Mouse (Mus musculus): Measurements from ENCODE around the gene Trp53rka.

Gene Trp53rka

DNA sequence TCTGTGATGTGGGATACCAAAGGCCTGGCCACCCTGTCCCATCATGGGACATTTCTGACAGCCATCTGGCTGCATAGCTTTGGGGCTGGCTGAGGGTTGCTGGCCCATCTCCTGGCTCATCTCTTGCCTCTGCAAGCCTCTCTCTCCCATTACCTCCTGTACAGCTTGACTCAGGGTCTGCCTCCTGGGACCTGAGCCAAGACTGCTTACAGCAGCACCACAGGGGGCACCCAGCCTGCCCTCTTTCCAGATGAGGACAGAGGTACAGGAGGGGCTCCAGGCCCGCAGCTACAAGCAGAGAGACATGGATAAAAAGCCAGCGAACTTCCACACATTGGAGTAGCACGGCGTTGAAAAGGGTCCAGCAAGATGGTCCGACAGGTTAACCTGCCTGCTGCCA, 6.7 kb downstream of the Trp53rka start:
- DNase-seq (ENCODE audit: low read depth in 2 of 2, low spot score in 2 of 2) = no peak

DNA sequence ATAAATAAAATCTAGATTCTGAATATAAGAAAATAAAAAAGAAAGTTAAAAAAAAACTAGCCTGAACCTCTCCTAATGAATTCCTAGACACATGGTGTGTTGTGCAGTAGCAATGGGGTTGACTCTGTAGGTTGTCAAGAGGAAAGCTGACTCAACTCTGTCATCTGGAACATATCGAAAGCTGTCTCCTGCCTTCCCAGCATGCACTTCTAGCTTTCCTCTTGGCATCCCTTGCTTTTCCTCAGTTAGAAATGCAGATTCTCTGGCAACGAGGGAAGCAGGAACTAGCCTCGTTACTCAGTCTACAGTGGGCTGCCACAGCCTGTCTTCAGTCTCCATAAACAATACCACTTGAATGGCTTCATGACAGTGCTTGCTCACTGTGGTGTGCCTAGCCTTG, 7.3 kb downstream of the Trp53rka start:
- DNase-seq (ENCODE audit: low read depth in 2 of 2, low spot score in 2 of 2) = no peak

DNA sequence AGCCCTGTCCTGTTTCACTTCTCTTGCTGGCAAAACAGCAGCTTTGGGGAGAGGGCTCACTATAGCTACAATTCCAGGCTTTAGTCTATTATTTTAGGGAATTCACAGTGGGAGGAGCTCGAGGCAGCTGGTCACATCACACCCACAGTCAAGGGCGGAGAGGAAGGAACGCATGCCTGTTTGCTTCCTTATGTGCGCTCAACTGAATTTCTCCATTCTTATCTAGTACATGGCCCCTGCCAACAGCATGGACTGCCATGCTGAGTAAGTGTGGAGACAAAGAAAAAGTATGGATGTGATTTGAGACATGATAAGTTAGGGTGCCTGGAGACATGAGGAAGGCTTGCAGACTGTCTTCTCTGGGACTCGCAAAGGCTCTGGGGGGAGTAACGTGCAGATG, 9.0 kb downstream of the Trp53rka start:
- DNase-seq (ENCODE audit: low read depth in 2 of 2, low spot score in 2 of 2) = no peak

DNA sequence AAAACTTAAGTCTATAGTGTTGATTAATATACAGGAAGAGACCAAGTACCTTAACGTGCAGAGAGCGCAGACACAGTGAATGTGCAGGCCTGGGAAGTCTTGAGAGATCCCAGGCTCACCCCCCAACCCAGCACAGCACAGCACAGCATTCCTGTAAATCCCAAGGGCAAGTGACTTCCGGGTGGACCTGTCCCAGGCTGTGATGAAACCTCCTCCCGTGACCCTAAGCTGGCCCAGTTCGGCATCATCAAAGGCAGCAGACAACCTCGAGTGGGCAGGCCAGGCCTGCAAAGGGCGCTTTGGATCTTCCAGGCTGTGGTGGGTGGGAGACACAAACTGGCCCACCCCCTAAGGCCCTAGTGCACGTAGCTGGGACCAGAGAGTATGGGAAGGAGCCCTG, 11.1 kb downstream of the Trp53rka start:
- DNase-seq (ENCODE audit: low read depth in 2 of 2, low spot score in 2 of 2) = no peak

DNA sequence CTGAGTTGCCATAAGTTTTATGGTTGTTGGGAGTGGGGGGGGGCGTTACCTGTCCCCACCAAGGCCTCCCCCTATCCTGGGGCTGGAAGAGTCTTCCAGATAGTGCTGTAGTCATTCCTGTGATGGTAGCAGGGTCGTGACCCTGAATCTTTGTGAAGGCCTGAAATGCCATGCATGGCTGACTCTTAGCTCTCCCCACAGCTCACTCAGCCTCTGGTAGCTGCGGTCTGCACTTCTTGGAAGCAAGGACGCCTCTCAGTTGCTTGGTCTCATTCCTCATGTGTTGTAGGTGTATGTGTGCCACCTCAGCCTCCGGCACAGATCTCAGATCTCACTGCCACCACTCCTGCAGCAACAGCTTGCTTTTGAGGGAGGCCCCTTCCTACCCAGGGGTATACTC, 17.3 kb downstream of the Trp53rka start:
- no peak for DNase-seq (ENCODE audit: low read depth in 2 of 2, low spot score in 2 of 2)

DNA sequence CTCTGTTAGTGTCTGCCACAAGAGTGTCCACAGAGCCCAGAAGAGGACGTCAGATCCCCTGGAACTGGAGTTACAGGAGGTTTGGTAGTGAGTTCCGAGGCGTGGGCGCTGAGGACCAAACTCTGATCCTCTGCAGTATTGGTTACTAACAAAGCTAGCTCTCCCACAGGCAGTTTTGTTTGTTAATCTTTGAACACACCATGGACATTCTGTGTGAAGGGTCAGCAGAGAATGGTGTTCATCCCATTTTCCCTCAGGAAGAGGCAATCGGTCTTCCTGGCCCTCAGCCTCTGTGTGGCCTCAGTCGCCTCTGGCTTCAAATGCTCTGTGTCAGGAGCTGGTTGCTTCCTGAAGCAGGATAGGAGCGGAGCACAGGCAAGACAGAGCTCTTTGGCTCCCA, 17.7 kb downstream of the Trp53rka start:
- no peak for DNase-seq (ENCODE audit: low read depth in 2 of 2, low spot score in 2 of 2)

DNA sequence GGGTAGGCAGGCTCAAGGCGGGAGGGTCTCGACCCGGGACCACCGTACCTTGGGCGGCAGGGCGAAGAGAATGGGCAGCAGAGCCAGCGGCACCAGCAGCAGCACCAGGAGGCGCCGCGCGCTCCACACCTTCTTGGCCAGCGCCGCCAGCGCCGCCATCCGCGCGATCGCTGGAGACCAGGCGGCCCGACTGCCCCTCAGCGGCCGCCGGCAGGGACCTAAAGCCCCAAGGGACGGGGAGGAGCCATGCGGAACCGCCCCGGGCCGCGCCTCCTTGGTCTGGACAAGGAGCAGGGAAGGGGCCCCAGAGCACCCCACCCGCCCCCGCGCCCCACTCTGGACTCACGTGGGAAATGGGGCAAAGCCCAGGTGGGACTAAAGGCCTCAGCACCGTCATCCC, 20.1 kb downstream of the Trp53rka start, which contains the start of gene Slc13a3:
TSS of gene Slc13a3 (minus strand) at position 228 of the 400 bp plus-strand sequence.
- DNase-seq (ENCODE audit: low read depth in 2 of 2, low spot score in 2 of 2) = no peak

DNA sequence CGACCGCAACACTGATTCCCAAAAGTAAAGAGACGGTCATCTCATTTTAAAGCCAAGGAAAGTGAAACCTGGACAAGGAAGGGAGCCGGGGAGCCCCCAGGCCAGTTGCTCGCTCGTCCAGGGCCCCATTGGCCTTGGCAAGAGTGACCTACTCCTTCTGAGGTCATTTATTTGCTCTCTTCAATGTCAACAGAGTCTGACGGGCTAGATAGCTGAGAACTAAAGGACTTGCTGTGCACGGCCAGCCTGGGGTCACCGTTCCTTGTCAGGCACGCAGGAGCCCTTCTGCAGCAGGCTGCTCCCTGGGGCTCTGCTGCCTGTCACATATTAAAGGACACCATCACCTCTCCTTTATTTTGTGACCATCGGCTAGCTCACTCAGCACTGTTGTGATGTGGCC, 21.2 kb downstream of the Trp53rka start:
- no peak for DNase-seq (ENCODE audit: low read depth in 2 of 2, low spot score in 2 of 2)

DNA sequence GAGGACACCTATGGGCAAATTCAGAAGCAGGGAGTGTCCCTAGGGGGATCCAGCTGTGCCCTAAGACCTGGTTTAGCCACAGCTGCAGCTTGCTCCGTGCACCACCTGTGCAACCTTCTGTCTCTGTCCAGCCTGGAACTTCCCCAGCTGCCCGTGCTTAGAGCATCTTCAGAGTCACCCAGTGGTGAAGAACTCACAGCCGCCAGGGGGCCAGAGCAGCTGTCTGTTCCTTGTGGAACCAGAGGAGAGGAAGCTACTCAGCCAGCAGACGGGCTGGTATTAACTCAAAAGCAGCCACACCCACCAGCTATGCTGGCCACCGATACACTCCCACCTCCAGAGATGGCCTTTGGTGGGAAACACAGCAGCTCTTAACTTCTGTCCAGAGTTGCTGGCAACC, 23.0 kb downstream of the Trp53rka start:
- DNase-seq (ENCODE audit: low read depth in 2 of 2, low spot score in 2 of 2) = peak; percentile 16

DNA sequence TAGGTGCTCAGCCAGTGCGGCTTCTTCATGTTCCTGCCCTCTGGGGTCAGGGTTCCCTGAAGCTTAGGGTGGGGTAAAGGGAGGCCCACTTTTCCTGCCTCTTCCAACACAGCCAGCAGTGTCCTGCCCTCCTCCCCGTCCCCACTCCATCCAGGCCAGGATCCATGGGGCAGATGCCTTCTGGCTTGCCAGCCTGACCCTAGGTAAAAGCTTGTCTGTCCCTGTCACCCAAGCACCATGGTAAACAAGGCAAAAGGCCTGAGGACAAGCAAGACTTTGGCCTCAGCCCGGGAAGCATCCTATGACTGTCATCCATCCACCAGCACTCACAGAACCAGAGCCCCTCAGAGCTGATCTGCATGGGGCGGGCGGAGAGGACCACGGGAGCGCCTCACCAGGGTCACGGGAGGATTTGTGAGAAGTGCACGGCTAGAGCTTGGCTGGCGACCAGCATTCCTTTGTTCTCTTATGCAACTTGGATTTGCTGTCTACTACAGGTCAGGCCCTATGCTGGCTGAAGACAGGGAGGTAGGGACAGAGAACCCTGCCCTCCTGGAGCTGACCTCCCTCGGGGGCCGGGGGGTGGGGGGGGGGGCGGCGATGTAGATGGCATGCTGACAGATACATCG, 25.2 kb downstream of the Trp53rka start:
- no peak for DNase-seq (ENCODE audit: low read depth in 2 of 2, low spot score in 2 of 2)

DNA sequence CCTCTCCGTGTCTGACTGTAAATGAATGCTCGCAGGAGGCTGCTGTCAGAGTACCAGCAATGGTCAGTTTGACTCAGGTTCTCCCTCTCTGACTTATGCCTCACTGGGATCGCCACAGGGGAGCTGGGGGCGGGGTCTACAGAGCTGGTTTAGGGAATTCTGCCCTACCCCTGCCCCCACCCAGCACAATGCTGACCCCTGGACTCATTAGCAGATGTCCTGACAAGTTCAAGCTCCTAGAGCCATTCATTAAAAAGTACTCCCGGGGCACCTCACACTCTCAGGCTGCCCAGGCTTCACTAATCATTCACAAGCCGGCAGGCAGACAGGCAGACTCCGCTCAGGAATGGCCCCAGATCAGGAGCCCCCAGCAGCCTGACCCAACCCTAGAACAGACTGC, 33.5 kb downstream of the Trp53rka start:
- DNase-seq (ENCODE audit: low read depth in 2 of 2, low spot score in 2 of 2) = no peak

DNA sequence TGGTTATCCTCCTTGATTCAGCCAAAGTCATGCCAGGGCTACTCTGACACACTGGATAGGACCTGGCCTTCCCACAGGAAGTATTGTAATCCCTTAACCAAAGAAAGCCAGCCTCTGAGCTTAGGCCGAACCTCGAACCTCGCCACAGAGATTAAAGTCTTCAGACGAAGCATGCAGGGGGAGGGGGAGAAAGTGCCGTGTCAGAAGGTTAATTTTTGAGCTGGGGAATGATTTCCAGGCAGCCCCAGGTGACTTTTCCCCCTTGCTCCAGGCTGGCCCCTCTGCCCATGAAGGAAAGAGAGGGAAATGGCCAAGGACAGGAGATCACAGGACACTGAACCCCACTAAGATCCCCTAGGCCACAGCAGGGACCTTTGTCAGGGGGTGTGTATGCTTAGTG, 34.9 kb downstream of the Trp53rka start:
- no peak for DNase-seq (ENCODE audit: low read depth in 2 of 2, low spot score in 2 of 2)

DNA sequence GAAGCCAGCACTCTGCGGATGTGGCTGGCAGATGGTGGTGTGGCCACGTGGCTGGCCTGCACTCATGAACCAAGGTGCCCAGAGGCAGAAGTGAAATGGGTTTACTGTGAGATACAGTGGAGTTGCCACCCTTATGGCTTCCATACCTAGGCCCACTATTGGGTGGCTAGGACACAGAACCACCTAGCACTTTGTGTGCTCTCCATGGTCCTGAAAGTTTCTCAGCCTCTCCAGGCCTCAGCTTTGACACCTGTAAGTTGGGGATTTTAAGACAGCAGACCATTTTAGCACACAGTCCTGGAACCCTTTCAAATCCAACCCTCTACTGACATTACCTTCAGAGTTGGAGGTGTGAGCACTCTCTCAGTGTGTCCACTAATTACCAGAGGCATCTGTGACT, 36.4 kb downstream of the Trp53rka start:
- peak in 1 of 2 experiments; percentile 25 for DNase-seq (ENCODE audit: low read depth in 2 of 2, low spot score in 2 of 2)

DNA sequence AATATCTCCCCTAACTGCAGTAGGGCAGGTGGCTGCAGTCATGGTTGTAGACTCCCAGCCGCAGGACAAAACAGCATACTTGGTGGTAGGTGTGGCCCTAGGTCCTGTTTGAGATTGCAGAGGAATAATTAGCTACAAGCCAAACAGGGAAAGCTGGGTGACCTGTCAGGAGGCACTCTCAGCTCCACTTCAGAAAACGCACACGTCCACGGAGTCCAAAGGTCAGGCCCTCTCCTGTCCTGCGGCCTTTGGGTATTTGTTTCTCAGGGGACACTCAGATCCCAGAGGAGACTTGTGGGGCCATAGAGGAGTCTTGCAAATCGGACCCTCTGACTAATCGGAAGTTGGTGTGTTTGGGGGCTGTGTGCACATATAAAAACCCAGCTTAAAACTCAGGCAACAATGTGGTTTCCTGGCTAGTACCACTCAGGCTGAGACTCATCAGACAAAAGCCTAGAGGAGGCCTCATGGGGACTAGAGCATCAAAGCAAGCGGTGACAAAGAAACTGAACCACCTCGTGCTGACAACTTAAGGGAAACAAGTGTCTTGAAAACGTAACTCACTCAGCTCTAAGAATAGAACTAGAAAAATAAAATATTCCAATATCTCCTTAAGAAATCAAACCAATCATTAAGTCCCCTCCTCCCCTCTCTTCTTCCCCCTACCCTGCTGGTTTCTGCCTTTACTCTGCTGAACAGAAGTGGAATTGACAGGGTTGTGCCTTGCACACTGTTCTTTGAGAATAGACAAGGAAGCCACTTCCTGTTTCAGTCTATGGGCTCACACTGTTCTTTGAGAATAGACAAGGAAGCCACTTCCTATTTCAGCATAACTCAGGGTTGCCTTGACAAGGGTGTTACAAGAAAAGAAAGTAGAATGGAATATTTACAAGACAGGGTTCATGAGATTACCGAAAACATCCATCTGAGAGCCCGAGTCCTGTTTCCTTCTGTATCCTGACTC, 40.1 kb downstream of the Trp53rka start:
- DNase-seq (ENCODE audit: low read depth in 2 of 2, low spot score in 2 of 2) = peak; percentile 32 to 44

DNA sequence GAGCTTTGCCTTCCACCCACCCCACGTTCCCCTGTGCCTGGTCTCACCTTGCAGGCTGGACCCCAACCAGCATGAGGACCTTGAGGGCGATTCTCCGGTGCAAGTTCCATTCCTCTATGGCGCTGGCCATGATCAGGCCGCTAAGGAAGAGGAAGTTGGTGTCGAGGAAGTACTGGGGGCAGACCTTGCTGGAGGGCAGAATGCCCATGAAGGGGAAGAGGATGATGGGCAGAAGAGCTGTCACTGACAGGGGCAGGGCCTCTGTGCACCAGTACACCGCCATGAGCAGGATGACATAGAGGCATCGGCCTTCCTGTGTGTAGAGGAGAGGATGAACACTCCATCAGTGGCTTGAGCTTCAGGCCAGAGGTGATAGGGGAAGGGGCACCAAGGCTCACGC, 44.6 kb downstream of the Trp53rka start:
- no peak for DNase-seq (ENCODE audit: low read depth in 2 of 2, low spot score in 2 of 2)

DNA sequence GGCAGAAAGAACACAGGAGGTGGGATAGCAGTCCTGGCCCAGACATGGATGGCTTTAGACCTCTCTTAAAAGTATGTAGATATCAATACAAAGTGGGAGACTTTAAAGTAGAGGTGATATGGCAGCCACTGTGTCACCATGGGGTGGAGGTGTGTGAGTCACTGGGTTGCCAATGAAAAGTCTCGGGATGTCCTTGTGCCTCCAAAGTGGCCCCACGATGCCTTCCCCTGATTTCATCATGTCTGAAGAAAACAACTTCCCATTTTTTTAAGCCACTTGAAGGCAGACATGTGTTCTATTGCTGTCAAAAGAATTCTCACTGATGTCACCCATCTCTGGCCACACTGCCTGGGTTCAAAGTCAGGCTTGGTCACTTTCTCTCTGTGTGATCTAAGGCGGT, 48.3 kb downstream of the Trp53rka start:
- no peak for DNase-seq (ENCODE audit: low read depth in 2 of 2, low spot score in 2 of 2)

DNA sequence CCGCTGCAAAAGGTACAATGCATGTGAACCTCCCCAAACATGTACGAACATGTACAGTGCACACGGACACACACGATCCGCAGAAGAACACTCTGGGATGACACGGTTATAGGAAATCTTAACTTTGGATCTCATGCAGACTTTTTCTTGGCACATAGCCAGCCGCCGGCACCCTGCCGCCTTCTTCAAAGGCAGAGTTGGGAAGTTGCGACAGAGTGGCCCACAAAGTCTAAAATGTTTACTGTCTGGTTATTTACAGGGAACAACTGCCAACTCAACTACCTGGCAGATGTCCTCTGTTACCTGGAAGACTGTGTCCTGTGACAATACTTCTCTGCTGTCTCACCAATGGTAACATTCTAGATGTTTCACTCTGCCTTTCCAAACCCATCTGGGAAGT, 50.1 kb downstream of the Trp53rka start:
- DNase-seq (ENCODE audit: low read depth in 2 of 2, low spot score in 2 of 2) = no peak

DNA sequence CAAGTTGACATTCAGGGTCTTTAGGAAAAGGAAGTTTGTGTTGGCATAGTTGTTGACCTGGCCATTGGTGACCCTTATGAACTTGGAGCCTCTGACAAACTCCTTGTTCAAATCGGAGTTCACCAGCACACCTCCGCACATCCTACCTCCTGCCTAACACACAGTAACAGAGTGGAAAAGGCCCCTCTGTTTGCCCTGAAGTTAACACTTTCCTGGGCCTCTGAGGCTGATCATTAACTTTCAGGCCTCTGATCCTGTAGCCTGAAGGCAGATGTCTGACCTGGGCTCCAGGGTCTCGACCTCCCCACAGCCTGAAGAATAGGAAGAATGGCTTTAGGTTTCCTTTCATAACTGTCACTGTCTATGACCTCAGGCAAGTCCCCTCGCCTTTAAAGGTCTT, 51.5 kb downstream of the Trp53rka start:
- DNase-seq (ENCODE audit: low read depth in 2 of 2, low spot score in 2 of 2) = no peak

All from CD8-positive naive resting alpha-beta T cell, adult 2 months (primary cell).